Mouse (Mus musculus) E14TG2a.4 (cell line): ENCODE data around the gene Gtf2f2.

Experiments
- CTCF ChIP-seq: conservative IDR thresholded peaks from 2 replicates; pipeline ENCODE4 v1.5.1; 2014; ENCODE audit warnings: low read length
- NANOG ChIP-seq: IDR thresholded peaks from 2 replicates; pipeline ENCODE4 v1.6.1; 2014; ENCODE audit warnings: borderline replicate concordance, low read length, mixed read lengths
- POU5F1 ChIP-seq: IDR thresholded peaks from 2 replicates; pipeline ENCODE4 v1.6.1; 2014; ENCODE audit warnings: low read length, borderline replicate concordance

DNA sequence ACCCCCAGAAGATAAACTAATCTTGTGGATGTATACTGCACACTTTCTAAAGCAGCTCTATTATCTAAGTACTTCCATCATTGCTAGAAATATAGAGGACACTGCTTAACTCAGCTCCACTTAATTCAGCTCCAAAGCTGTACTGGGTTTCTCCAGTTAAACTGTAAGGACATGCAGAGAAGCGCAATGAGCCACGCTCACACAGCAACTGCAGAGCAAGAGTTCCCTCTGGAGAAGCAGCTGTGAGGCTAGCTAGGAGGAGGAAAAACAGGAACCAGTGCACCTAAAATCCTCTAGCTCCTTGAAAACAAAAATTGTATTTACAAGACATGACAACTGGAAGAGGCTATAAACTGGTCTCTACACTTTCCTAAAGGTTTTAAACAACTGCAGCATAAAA lies 26.8 kb downstream of the Gtf2f2 start:
- TF ChIP-seq CTCF = no peak
- no peak for TF ChIP-seq NANOG
- TF ChIP-seq POU5F1 = no peak
